Mouse (Mus musculus) CH12.LX (cell line): ENCODE measurements at regions not wholly inside any gene's neighbourhood (a gene's known extent, or its start where the extent isn't known, plus 50 kb on each side); places are given as distances from the start of the nearest gene placed in this dataset.

Experiments
- DNase-seq: peaks from one replicate; pipeline ENCODE4 v3.0.0-alpha.2; 2013; ENCODE audit errors: extremely low read depth
- H3K27ac ChIP-seq: 2 replicates; pipeline ENCODE4 v1.5.1; 2012; ENCODE audit warnings: low read depth, mild to moderate bottlenecking, control low read depth, moderate library complexity; ENCODE audit not compliant: insufficient read depth
- H3K27me3 ChIP-seq: replicated peaks from 2 replicates; pipeline ENCODE3; 2012; ENCODE audit warnings: inconsistent platforms
- H3K36me3 ChIP-seq, 2 experiments: replicated peaks in 1 of 2; 2 replicates each; pipeline versions ENCODE3 to v1.6.1; 2012; ENCODE audit warnings: inconsistent platforms in 1 of 2, low read length in 1 of 2, mild to moderate bottlenecking in 1 of 2, mixed read lengths in 1 of 2, moderate library complexity in 1 of 2; ENCODE audit not compliant: control insufficient read depth in 1 of 2, insufficient read depth in 1 of 2
- H3K4me1 ChIP-seq, 2 experiments: 2 replicates each; pipeline ENCODE4 v1.6.1; 2012; ENCODE audit warnings: inconsistent platforms in 1 of 2, moderate library complexity in 1 of 2; ENCODE audit not compliant: insufficient read depth in 2 of 2, control insufficient read depth in 1 of 2
- H3K4me2 ChIP-seq: 2 replicates; pipeline ENCODE4 v1.6.1; 2012; ENCODE audit warnings: low read depth, mild to moderate bottlenecking, control low read depth; ENCODE audit not compliant: poor library complexity, insufficient read depth, severe bottlenecking
- H3K4me3 ChIP-seq, 3 experiments: fragments of 150-350 bp in 1 of 3; sonication (generic) in 1 of 3; replicated peaks in 1 of 3; 2 replicates each; pipeline versions ENCODE3 to v1.5.1; 2011 to 2012; ENCODE audit warnings: low read depth in 2 of 3, low read length in 2 of 3, mild to moderate bottlenecking in 2 of 3, moderate library complexity in 2 of 3, control low read depth in 1 of 3, improper control_type of control experiment in 1 of 3, inconsistent platforms in 1 of 3, mixed read lengths in 1 of 3; ENCODE audit not compliant: poor library complexity in 1 of 3
- H3K79me2 ChIP-seq: replicated peaks from 2 replicates; pipeline ENCODE4 v1.6.1; 2012; ENCODE audit warnings: mild to moderate bottlenecking, moderate library complexity; ENCODE audit not compliant: control insufficient read depth, poor library complexity, insufficient read depth, severe bottlenecking; ENCODE audit errors: extremely low read depth
- H3K9ac ChIP-seq: 2 replicates; pipeline ENCODE4 v1.6.1; 2012; ENCODE audit warnings: low read depth, mild to moderate bottlenecking, control low read depth, moderate library complexity; ENCODE audit not compliant: insufficient read depth
- H3K9me3 ChIP-seq: replicated peaks from 2 replicates; pipeline ENCODE3; 2012; ENCODE audit warnings: low read length, inconsistent platforms, mixed read lengths
- CHD1 ChIP-seq: IDR thresholded peaks from 2 replicates; pipeline ENCODE4 v1.6.1; 2012; ENCODE audit warnings: low read depth, low read length, improper control_type of control experiment, inconsistent platforms
- CHD2 ChIP-seq: IDR thresholded peaks from 2 replicates; pipeline ENCODE4 v1.6.1; 2011; ENCODE audit warnings: low read length, improper control_type of control experiment
- E2F4 ChIP-seq: IDR thresholded peaks from 2 replicates; pipeline ENCODE4 v1.6.1; 2011; ENCODE audit warnings: low read depth, low read length, improper control_type of control experiment; ENCODE audit not compliant: insufficient replicate concordance
- ELF1 ChIP-seq: IDR thresholded peaks from 2 replicates; pipeline ENCODE4 v1.6.1; 2014; ENCODE audit warnings: low read depth, mild to moderate bottlenecking, inconsistent platforms, low read length, improper control_type of control experiment
- ETS1 ChIP-seq: conservative IDR thresholded peaks from 2 replicates; pipeline ENCODE4 v1.6.1; 2012; ENCODE audit warnings: low read depth, mild to moderate bottlenecking, inconsistent platforms, low read length, improper control_type of control experiment, moderate library complexity
- GABPA ChIP-seq: IDR thresholded peaks from 2 replicates; pipeline ENCODE4 v1.6.1; 2012; ENCODE audit warnings: low read depth, low read length, improper control_type of control experiment, inconsistent platforms; ENCODE audit not compliant: insufficient replicate concordance
- HCFC1 ChIP-seq: IDR thresholded peaks from 2 replicates; pipeline ENCODE4 v1.6.1; 2012; ENCODE audit warnings: low read depth, mild to moderate bottlenecking, inconsistent platforms, low read length, improper control_type of control experiment
- IRF4 ChIP-seq: IDR thresholded peaks from 2 replicates; pipeline ENCODE4 v1.6.1; 2014; ENCODE audit warnings: low read depth, mild to moderate bottlenecking, inconsistent platforms, low read length, improper control_type of control experiment
- JUN ChIP-seq: IDR thresholded peaks from 2 replicates; pipeline ENCODE4 v1.6.1; 2011; ENCODE audit warnings: low read depth, mild to moderate bottlenecking, low read length, improper control_type of control experiment, moderate library complexity; ENCODE audit not compliant: insufficient read depth
- JUND ChIP-seq: conservative IDR thresholded peaks from 2 replicates; pipeline ENCODE4 v1.6.1; 2011; ENCODE audit warnings: low read depth, low read length, improper control_type of control experiment
- KAT2A ChIP-seq: IDR thresholded peaks from 2 replicates; pipeline ENCODE4 v1.6.1; 2012; ENCODE audit warnings: low read length, improper control_type of control experiment, inconsistent platforms; ENCODE audit not compliant: insufficient replicate concordance
- MAFK ChIP-seq: IDR thresholded peaks from 2 replicates; pipeline ENCODE4 v1.6.1; 2011; ENCODE audit warnings: low read length, improper control_type of control experiment; ENCODE audit not compliant: insufficient replicate concordance
- MAX ChIP-seq: IDR thresholded peaks from 2 replicates; pipeline ENCODE4 v1.6.1; 2011; ENCODE audit warnings: low read length, improper control_type of control experiment
- MEF2A ChIP-seq: IDR thresholded peaks from 2 replicates; pipeline ENCODE4 v1.6.1; 2014; ENCODE audit warnings: low read depth, mild to moderate bottlenecking, inconsistent platforms, low read length, improper control_type of control experiment, borderline replicate concordance
- NRF1 ChIP-seq: IDR thresholded peaks from 2 replicates; pipeline ENCODE4 v1.6.1; 2014; ENCODE audit warnings: low read depth, mild to moderate bottlenecking, inconsistent platforms, low read length, improper control_type of control experiment, moderate library complexity
- PAX5 ChIP-seq: IDR thresholded peaks from 2 replicates; pipeline ENCODE4 v1.6.1; 2012; ENCODE audit warnings: low read length, inconsistent platforms, mixed read lengths
- POLR2A ChIP-seq: IDR thresholded peaks from 2 replicates; pipeline ENCODE4 v1.6.1; 2011; ENCODE audit warnings: low read depth, mild to moderate bottlenecking, improper control_type of control experiment, low read length
- POLR2AphosphoS2 ChIP-seq: IDR thresholded peaks from 2 replicates; pipeline ENCODE4 v1.6.1; 2011; ENCODE audit warnings: low read depth, low read length, improper control_type of control experiment
- RAD21 ChIP-seq: IDR thresholded peaks from 2 replicates; pipeline ENCODE4 v1.6.1; 2011; ENCODE audit warnings: low read depth, mild to moderate bottlenecking, low read length, improper control_type of control experiment, moderate library complexity
- RCOR1 ChIP-seq: conservative IDR thresholded peaks from 2 replicates; pipeline ENCODE4 v1.6.1; 2012; ENCODE audit warnings: low read depth, mild to moderate bottlenecking, inconsistent platforms, low read length, improper control_type of control experiment
- SMC3 ChIP-seq: IDR thresholded peaks from 2 replicates; pipeline ENCODE4 v1.6.1; 2011; ENCODE audit warnings: low read depth, low read length, improper control_type of control experiment
- TBP ChIP-seq: conservative IDR thresholded peaks from 2 replicates; pipeline ENCODE4 v1.6.1; 2011; ENCODE audit warnings: low read depth, low read length, improper control_type of control experiment
- TCF12 ChIP-seq: IDR thresholded peaks from 2 replicates; pipeline ENCODE4 v1.6.1; 2014; ENCODE audit warnings: low read depth, mild to moderate bottlenecking, inconsistent platforms, low read length, improper control_type of control experiment
- UBTF ChIP-seq: IDR thresholded peaks from 2 replicates; pipeline ENCODE4 v1.6.1; 2012; ENCODE audit warnings: low read depth, mild to moderate bottlenecking, inconsistent platforms, low read length, improper control_type of control experiment, moderate library complexity
- USF1 ChIP-seq: IDR thresholded peaks from 2 replicates; pipeline ENCODE4 v1.6.1; 2014; ENCODE audit warnings: low read depth, mild to moderate bottlenecking, inconsistent platforms, low read length, improper control_type of control experiment
- ZC3H11A ChIP-seq: IDR thresholded peaks from 2 replicates; pipeline ENCODE4 v1.6.1; 2012; ENCODE audit warnings: low read depth, mild to moderate bottlenecking, inconsistent platforms, low read length, improper control_type of control experiment
- ZKSCAN1 ChIP-seq: IDR thresholded peaks from 2 replicates; pipeline ENCODE4 v1.6.1; 2012; ENCODE audit warnings: low read depth, inconsistent platforms, low read length, improper control_type of control experiment, borderline replicate concordance
- ZMIZ1 ChIP-seq: IDR thresholded peaks from 2 replicates; pipeline ENCODE4 v1.6.1; 2012; ENCODE audit warnings: low read depth, mild to moderate bottlenecking, inconsistent platforms, low read length, improper control_type of control experiment
- ZNF384 ChIP-seq: IDR thresholded peaks from 2 replicates; pipeline ENCODE4 v1.6.1; 2012; ENCODE audit warnings: low read depth, low read length, improper control_type of control experiment, inconsistent platforms
- dilution Hi-C: fragments of 300-500 bp; cut with MboI; formaldehyde crosslinking; loops from 2 replicates; pipeline ENCODE4 v1.14.3; 2020; ENCODE audit warnings: low sequenced_read_pairs; ENCODE audit not compliant: extremely low pct_unique_long_range_greater_than_20kb, extremely low pct_ligation_motif_present
- in situ Hi-C: fragments of 300-500 bp; cut with MboI; formaldehyde crosslinking; loops from 3 replicates; pipeline ENCODE4 v1.14.3; 2019; ENCODE audit warnings: low sequenced_read_pairs, low pct_ligation_motif_present, low pct_unique_long_range_greater_than_20kb, mixed read lengths

- Histone ChIP-seq H3K9ac (no peak overlapping the region), H3K4me3 (no peak overlapping the region), H3K27me3 (no peaks in the 10 kb centered on the region), H3K36me3 (no peaks in the 10 kb centered on the region), H3K79me2 (no peaks in the 10 kb centered on the region), H3K27ac (no peak overlapping the region), H3K9me3 (peaks cover 16% of the 10 kb centered on the region), H3K4me2 (no peak overlapping the region), H3K4me1 (no peaks in the 10 kb centered on the region)
- TF ChIP-seq KAT2A = no peak
- no peak for TF ChIP-seq RCOR1
- TF ChIP-seq NRF1 = no peak
- no peak for TF ChIP-seq ZNF384
- no peak for TF ChIP-seq USF1
- TF ChIP-seq JUN = no peak
- no peak for TF ChIP-seq RAD21
- no peak for TF ChIP-seq ZMIZ1
- TF ChIP-seq MAX = no peak
- no peak for TF ChIP-seq POLR2AphosphoS2
- TF ChIP-seq CHD2 = no peak
- no peak for TF ChIP-seq SMC3
- TF ChIP-seq POLR2A = no peak
- no peak for TF ChIP-seq MAFK
- no peak for TF ChIP-seq MEF2A
- no peak for TF ChIP-seq ELF1
- TF ChIP-seq ZKSCAN1 = no peak
- no peak for TF ChIP-seq GABPA
- TF ChIP-seq PAX5 = no peak
- no peak for TF ChIP-seq E2F4
- dilution Hi-C loops = no loop called here
- in situ Hi-C loops = no loop called here
- no peak for DNase-seq
Measured at GRCm38 (mm10) chr8:98955803-98956202, 460.5 kb downstream of the Cdh8 start.

DNA sequence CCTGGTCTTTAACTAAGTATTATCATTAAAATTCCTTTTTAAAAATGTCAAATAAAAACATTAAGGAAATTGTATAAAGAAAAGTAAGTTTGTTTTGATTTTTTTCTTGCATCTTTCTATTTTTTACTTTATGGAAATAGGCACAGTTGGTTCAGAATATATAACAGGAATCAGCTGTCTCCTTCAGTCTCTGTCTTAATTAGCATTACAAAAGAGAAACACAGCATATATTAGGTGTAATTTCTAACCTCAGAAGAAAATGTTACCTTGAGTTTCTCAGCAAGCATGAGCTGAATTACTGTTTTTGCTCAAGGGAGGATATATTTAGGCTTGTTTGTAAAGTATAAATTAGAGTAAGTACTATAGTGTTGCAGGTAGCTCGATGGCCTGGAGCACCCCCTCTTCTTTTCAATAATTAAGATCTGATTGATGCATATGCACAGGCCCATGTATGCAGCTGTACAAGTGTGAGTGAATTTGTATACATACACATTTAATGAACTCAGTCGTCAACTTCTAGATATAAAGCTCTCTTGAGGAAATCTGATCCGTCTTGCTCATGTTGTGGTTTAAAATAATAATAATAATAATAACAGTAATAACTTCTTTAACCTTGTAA, 503.0 kb downstream of the Cdh8 start:
- H3K4me2 ChIP-seq = no peak overlapping the region

More for the DNA sequence above, 503.0 kb downstream of the Cdh8 start:
- H3K4me1 ChIP-seq = no peaks in the 10 kb centered on the region
- no peak for DNase-seq
- H3K4me3 ChIP-seq = no peak overlapping the region
- in situ Hi-C loops (no loop called here), dilution Hi-C loops (no loop called here)
- TF ChIP-seq TCF12 (no peak), JUN (no peak), IRF4 (no peak), ZC3H11A (no peak), TBP (no peak), PAX5 (no peak), SMC3 (no peak), POLR2A (no peak), E2F4 (no peak), RCOR1 (no peak), JUND (no peak), HCFC1 (no peak), CHD2 (no peak), MAX (no peak), POLR2AphosphoS2 (no peak), CHD1 (no peak), ZMIZ1 (no peak), ETS1 (no peak), UBTF (no peak)
- TF ChIP-seq, all 38 proteins: peak for 0
- Histone ChIP-seq H3K79me2 (no peaks in the 10 kb centered on the region), H3K27me3 (no peaks in the 10 kb centered on the region), H3K27ac (no peak overlapping the region), H3K9ac (no peak overlapping the region), H3K9me3 (peaks cover 4% of the 10 kb centered on the region), H3K36me3 (no peaks in the 10 kb centered on the region)
